Mouse (Mus musculus): ENCODE data around the gene Schip1. TPM values are rescaled to one million over a fixed set of nuclear protein-coding genes. Genes with fewer than 3 reads are reported as not detected.

The Schip1 gene
- 1 to 10 TPM; 2.3 to 2.4 TPM for polyA plus RNA-seq (2012; fragmentation: generic; extraction: Trizol)

DNA sequence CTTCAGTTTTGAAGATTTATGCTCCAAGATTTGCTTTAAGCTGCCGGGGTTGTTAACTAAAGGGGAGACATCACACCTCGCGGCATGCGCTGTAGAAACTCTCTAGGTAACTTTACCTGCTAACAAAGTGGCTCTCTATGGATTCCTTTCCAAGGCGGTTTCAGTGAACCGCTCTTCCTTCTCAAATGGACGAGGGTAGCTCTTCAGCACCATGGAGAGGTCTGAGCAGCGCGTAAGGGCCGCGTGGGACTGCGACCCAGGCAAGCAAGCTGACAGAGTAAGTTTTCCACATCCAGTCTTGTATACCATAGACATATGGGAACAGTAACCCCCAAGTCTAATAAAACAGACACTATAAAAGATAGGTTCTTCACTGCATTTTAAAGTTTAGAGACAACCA, at the start of gene Schip1:
TSS of gene Schip1 (plus strand) at position 72 of the 400 bp plus-strand sequence.

Other genes with a start within 250 kb of the Schip1 start
- gene Iqcj, start 172.6 kb upstream of the Schip1 start, polyA plus RNA-seq (2012; fragmentation: generic; extraction: Trizol), result not detected
- gene Iqschfp, start 172.6 kb upstream of the Schip1 start, polyA plus RNA-seq (2012; fragmentation: generic; extraction: Trizol), result not detected